13 mouse cellular contexts compared by ENCODE assay signal in the genomic region with DNA sequence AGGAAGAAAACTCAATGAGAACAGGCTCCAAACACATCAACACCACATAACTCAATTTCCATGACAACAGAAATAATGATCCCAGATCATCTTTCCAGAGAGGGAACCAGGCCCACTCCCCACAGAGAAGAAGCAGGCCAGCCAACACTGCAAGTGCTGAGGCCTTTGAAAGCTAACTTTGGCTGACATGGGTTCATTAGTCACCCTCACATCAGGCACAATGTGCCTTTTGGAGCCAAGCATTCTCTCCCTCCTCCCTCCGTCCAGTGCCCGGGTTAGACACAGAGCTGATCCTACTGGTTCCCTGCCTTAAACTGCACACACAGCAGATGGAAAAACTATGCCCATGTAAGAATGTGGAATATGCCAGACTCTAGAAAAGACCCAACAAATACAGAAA. TPM values are rescaled to one million over a fixed set of nuclear protein-coding genes. Genes with fewer than 3 reads are reported as not detected.
DNase-seq lines count a peak whose midpoint lies in the region; ATAC-seq and TF ChIP-seq lines count a peak whose summit lies in the region.
"Had no signal": no experiment of that assay in that cellular context is flagged by ENCODE, and none has a peak within 500 bp of the region (broad histone marks: within the 10 kb centered on the region; RNA-seq: fewer than 3 reads in every experiment).

No protein-coding gene starts in this region.

- no peak overlapping the region for H3K4me3 ChIP-seq in stomach, embryonic 14.5 days (ENCODE audit: low read depth, low read length)
- H3K4me3 ChIP-seq in stomach, postnatal 0 days (ENCODE audit: low read depth, low read length): no peak overlapping the region
- H3K4me3 ChIP-seq in heart, adult 2 months: no peak overlapping the region
- H3K4me3 ChIP-seq: heart, embryonic 13.5 days; intestine, embryonic 15.5 days had no signal

- peaks cover 7% of the 10 kb centered on the region; the same call in 1 of the 2 replicates for H3K36me3 ChIP-seq in stomach, embryonic 14.5 days (ENCODE audit: control insufficient read depth, insufficient read depth, low read length)
- peaks cover 7% of the 10 kb centered on the region for H3K36me3 ChIP-seq in stomach, postnatal 0 days (ENCODE audit: control insufficient read depth, insufficient read depth, low read length)
- H3K36me3 ChIP-seq in heart, adult 2 months (ENCODE audit: control insufficient read depth, insufficient read depth, low read length): peaks cover 38% of the 10 kb centered on the region

- peaks cover 3% of the 10 kb centered on the region; the same call in 1 of the 2 replicates for H3K79me2 ChIP-seq in heart, adult 2 months (replicated peaks; ENCODE audit: control insufficient read depth, insufficient read depth, low read length)

- no peak for TF ChIP-seq CTCF in stomach, postnatal 0 days (IDR thresholded peaks at IDR 0.05; ENCODE audit: low read depth)
- no peak for TF ChIP-seq CTCF in heart, adult 2 months (IDR thresholded peaks at IDR 0.05)

- WGBS in stomach, embryonic 14.5 days: 59% methylated on average over 2 of the region's 2 CpGs
- WGBS in stomach, postnatal 0 days: 62% methylated on average over 2 of the region's 2 CpGs
- WGBS in heart, adult 2 months: 54% methylated on average over 2 of the region's 2 CpGs

- no peaks in the 10 kb centered on the region for H3K9me3 ChIP-seq in stomach, embryonic 14.5 days (ENCODE audit: control insufficient read depth, low read depth, low read length)
- H3K9me3 ChIP-seq in stomach, postnatal 0 days (ENCODE audit: control insufficient read depth, low read length): no peaks in the 10 kb centered on the region
- H3K9me3 ChIP-seq: G1E; heart, embryonic 13.5 days; intestine, embryonic 15.5 days had no signal

- H3K4me1 ChIP-seq in stomach, embryonic 14.5 days (ENCODE audit: control insufficient read depth, insufficient read depth, low read length): no peaks in the 10 kb centered on the region
- H3K4me1 ChIP-seq in stomach, postnatal 0 days (replicated peaks; ENCODE audit: control insufficient read depth, insufficient read depth): no peaks in the 10 kb centered on the region
- H3K4me1 ChIP-seq in heart, adult 2 months (ENCODE audit: control insufficient read depth, insufficient read depth, low read length): peaks cover 36% of the 10 kb centered on the region

- intact Hi-C loops in heart, postnatal 14 days (cut with DNase I): no loop called here
- intact Hi-C loops in heart, adult 2 months (cut with DNase I): no loop called here

- DNase-seq in cerebellum, adult 18-20 months: peak; percentile 33 to 48
- no peak for DNase-seq in cerebellum, postnatal 36 days
- DNase-seq in heart, adult 11 months: peak; percentile 90
- DNase-seq in heart, postnatal 14 days: no peak
- DNase-seq in stomach, postnatal 0 days (ENCODE audit: low spot score): no peak
- no peak for DNase-seq in yolk sac, embryonic 10.5 days (ENCODE audit: low spot score)
- DNase-seq in heart, adult 2 months: no peak
- DNase-seq: spleen, adult 18-20 months; thymus, adult 18-20 months had no signal

- no peaks in the 10 kb centered on the region for H3K27me3 ChIP-seq in stomach, embryonic 14.5 days (ENCODE audit: control insufficient read depth, insufficient read depth, low read length)
- no peaks in the 10 kb centered on the region for H3K27me3 ChIP-seq in stomach, postnatal 0 days (ENCODE audit: control insufficient read depth, insufficient read depth, low read length)
- H3K27me3 ChIP-seq in heart, adult 2 months (ENCODE audit: control insufficient read depth, insufficient read depth, low read length): no peaks in the 10 kb centered on the region
- H3K27me3 ChIP-seq: heart, embryonic 13.5 days; intestine, embryonic 15.5 days had no signal

- no peak overlapping the region for H3K4me2 ChIP-seq in stomach, embryonic 14.5 days (replicated peaks; ENCODE audit: low read depth, low read length)
- H3K4me2 ChIP-seq in stomach, postnatal 0 days (replicated peaks; ENCODE audit: low read depth): no peak overlapping the region
- H3K4me2 ChIP-seq: heart, embryonic 13.5 days; intestine, embryonic 15.5 days had no signal

- no peak overlapping the region for H3K27ac ChIP-seq in stomach, embryonic 14.5 days (ENCODE audit: low read length)
- H3K27ac ChIP-seq in stomach, postnatal 0 days (replicated peaks): no peak overlapping the region
- H3K27ac ChIP-seq in heart, adult 2 months: no peak overlapping the region
- H3K27ac ChIP-seq: heart, embryonic 13.5 days; intestine, embryonic 15.5 days had no signal

- no peak for TF ChIP-seq EP300 in stomach, postnatal 0 days (optimal IDR thresholded peaks at IDR 0.05)
- no peak for TF ChIP-seq EP300 in heart, adult 2 months (IDR thresholded peaks at IDR 0.05; ENCODE audit: insufficient read depth, low read depth, low read length)

- H3K9ac ChIP-seq in stomach, embryonic 14.5 days (replicated peaks; ENCODE audit: low read depth, low read length): no peak overlapping the region
- no peak overlapping the region for H3K9ac ChIP-seq in stomach, postnatal 0 days (ENCODE audit: low read length)
- no peak overlapping the region for H3K9ac ChIP-seq in heart, adult 2 months (ENCODE audit: low read depth, low read length)
- H3K9ac ChIP-seq: heart, embryonic 13.5 days; intestine, embryonic 15.5 days had no signal

- no peak for TF ChIP-seq POLR2A in heart, adult 2 months (IDR thresholded peaks at IDR 0.05; ENCODE audit: insufficient read depth, low read depth, low read length)

- 0 out of 2 replicates have a peak, but pooled peaks have one; percentile 33 for ATAC-seq in stomach, embryonic 14.5 days (ENCODE audit: insufficient number of reproducible peaks, insufficient read depth, low FRiP score, low read depth)
- no peak for ATAC-seq in stomach, postnatal 0 days (ENCODE audit: low FRiP score, low TSS enrichment)
- ATAC-seq: intestine, embryonic 15.5 days had no signal

RNA-seq across cellular contexts. Expression of a gene that starts 8.1 kb away (rescaled TPM):
- total RNA-seq in heart, postnatal 14 days (2021): 10 to 100 TPM; 76.4 to 83.3 TPM
- 42.9 and 45.1 TPM in 2 replicates for polyA plus RNA-seq in stomach, embryonic 14.5 days (2014; fragmentation: Nextera tagmentation; extraction: Ambion mirVana)
- 27.2 and 28.7 TPM in 2 replicates for polyA plus RNA-seq in stomach, postnatal 0 days (2015; fragmentation: Nextera tagmentation; extraction: Ambion mirVana)
- total RNA-seq in heart, adult 2 months (2021): 10 to 100 TPM; 76.7 to 80.1 TPM
- 50.4 and 79.4 TPM in 2 replicates for polyA plus RNA-seq in heart, adult 2 months (2012; rRNA removed)

Comparison
In these comparisons a context has a peak if more than half of its experiments do, and no peak if none do; other contexts are left out.
1. DNase-seq: peak in cerebellum, adult 18-20 months (2 of 2) and heart, adult 11 months (single experiment); none in cerebellum, postnatal 36 days (0 of 2), heart, postnatal 14 days (0 of 2), stomach, postnatal 0 days (single experiment), yolk sac, embryonic 10.5 days (single experiment) and heart, adult 2 months (0 of 2).